Mouse (Mus musculus): ENCODE results near the gene Ctsd. TPM values are rescaled to one million over a fixed set of nuclear protein-coding genes. Genes with fewer than 3 reads are reported as not detected.

Gene Ctsd
- polyA plus RNA-seq, 1 experiment = 384 TPM

- H3K36me3 ChIP-seq (ENCODE audit: control insufficient read depth, insufficient read depth) = peaks cover 42% of the 10 kb centered on the region
- peaks cover 31% of the 10 kb centered on the region for H3K79me2 ChIP-seq (ENCODE audit: control insufficient read depth, insufficient read depth)
- no peaks in the 10 kb centered on the region for H3K27me3 ChIP-seq (ENCODE audit: control insufficient read depth, insufficient read depth, insufficient read length)
- H3K4me3 ChIP-seq (ENCODE audit: insufficient read depth, poor library complexity, severe bottlenecking) = peak overlapping the region; percentile 65
- TF ChIP-seq CEBPB (IDR thresholded peaks at IDR 0.05; ENCODE audit: low read depth) (no peak), CTCF (IDR thresholded peaks at IDR 0.05; ENCODE audit: control insufficient read depth, insufficient read depth, insufficient read length) (no peak)
- peaks cover 18% of the 10 kb centered on the region for H3K79me3 ChIP-seq (ENCODE audit: low read depth)
- no peak overlapping the region for H3ac ChIP-seq (ENCODE audit: control insufficient read depth, insufficient read length, low read depth)
Measured at GRCm38 (mm10) chr7:142385742-142386403, 2.0 kb downstream of the Ctsd start.

DNA sequence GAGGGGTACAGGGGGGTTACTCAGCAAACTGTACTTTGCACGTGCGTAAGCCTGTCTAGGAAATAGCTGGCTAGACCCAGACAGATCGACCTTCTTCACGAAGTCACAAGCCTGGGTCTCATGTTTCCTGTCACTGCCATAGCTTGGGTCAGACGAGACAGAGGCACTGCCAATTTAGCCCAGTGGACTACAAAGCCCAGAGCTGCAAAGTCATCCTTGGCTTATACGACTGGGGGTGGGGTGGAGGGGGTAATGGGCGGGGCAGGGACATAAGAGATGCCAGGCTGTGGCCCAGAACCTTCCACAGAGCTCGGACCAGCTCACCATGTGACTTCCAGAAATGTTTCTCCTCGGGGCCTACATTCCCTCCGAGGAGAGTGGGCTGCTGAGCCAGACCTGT, 3.5 kb downstream of the Ctsd start:
- H3K36me3 ChIP-seq (ENCODE audit: control insufficient read depth, insufficient read depth) = peaks cover 53% of the 10 kb centered on the region
- H3K27me3 ChIP-seq (ENCODE audit: control insufficient read depth, insufficient read depth, insufficient read length) = no peaks in the 10 kb centered on the region
- H3K4me3 ChIP-seq (ENCODE audit: insufficient read depth, poor library complexity, severe bottlenecking) = no peak overlapping the region
- peaks cover 31% of the 10 kb centered on the region for H3K79me2 ChIP-seq (ENCODE audit: control insufficient read depth, insufficient read depth)
- H3ac ChIP-seq (ENCODE audit: control insufficient read depth, insufficient read length, low read depth) = no peak overlapping the region
- no peak for TF ChIP-seq CEBPB (IDR thresholded peaks at IDR 0.05; ENCODE audit: low read depth)
- peaks cover 18% of the 10 kb centered on the region for H3K79me3 ChIP-seq (ENCODE audit: low read depth)

GRCm38 (mm10) chr7:142382567-142382966, 5.3 kb downstream of the Ctsd start, which contains the start of gene Gm49369:
Gene Gm49369, minus strand, starts transcription at chr7:142382667.
- peaks cover 69% of the 10 kb centered on the region for H3K36me3 ChIP-seq (ENCODE audit: control insufficient read depth, insufficient read depth)
- H3K79me3 ChIP-seq (ENCODE audit: low read depth) = peaks cover 18% of the 10 kb centered on the region
- H3K79me2 ChIP-seq (ENCODE audit: control insufficient read depth, insufficient read depth) = peaks cover 31% of the 10 kb centered on the region
- no peak within 1 kb of the TSS for H3K4me3 ChIP-seq (ENCODE audit: insufficient read depth, poor library complexity, severe bottlenecking)
- TF ChIP-seq MYOD1 (IDR thresholded peaks at IDR 0.05; ENCODE audit: control insufficient read depth, insufficient read length, low read depth) (no peak), MAX (IDR thresholded peaks at IDR 0.05) (no peak)
- no peaks in the 10 kb centered on the region for H3K27me3 ChIP-seq (ENCODE audit: control insufficient read depth, insufficient read depth, insufficient read length)
- no peak within 1 kb of the TSS for H3ac ChIP-seq (ENCODE audit: control insufficient read depth, insufficient read length, low read depth)

GRCm38 (mm10) chr7:142381175-142381574, 6.7 kb downstream of the Ctsd start:
- peaks cover 75% of the 10 kb centered on the region for H3K36me3 ChIP-seq (ENCODE audit: control insufficient read depth, insufficient read depth)
- no peak overlapping the region for H3K4me3 ChIP-seq (ENCODE audit: insufficient read depth, poor library complexity, severe bottlenecking)
- no peaks in the 10 kb centered on the region for H3K27me3 ChIP-seq (ENCODE audit: control insufficient read depth, insufficient read depth, insufficient read length)
- TF ChIP-seq CTCF (IDR thresholded peaks at IDR 0.05; ENCODE audit: control insufficient read depth, insufficient read depth, insufficient read length) = no peak
- no peak for TF ChIP-seq CEBPB (IDR thresholded peaks at IDR 0.05; ENCODE audit: low read depth)
- TF ChIP-seq MYOG (IDR thresholded peaks at IDR 0.05; ENCODE audit: control insufficient read depth, extremely low read depth, insufficient read length) = no peak
- no peak for TF ChIP-seq MYOD1 (IDR thresholded peaks at IDR 0.05; ENCODE audit: control insufficient read depth, insufficient read length, low read depth)
- TF ChIP-seq MAX (IDR thresholded peaks at IDR 0.05) = no peak
- TF ChIP-seq USF1 (IDR thresholded peaks at IDR 0.05; ENCODE audit: low read depth) = no peak
- TF ChIP-seq FOSL1 (IDR thresholded peaks at IDR 0.05; ENCODE audit: insufficient read depth, low read length, poor library complexity, severe bottlenecking) = no peak
- no peak overlapping the region for H3ac ChIP-seq (ENCODE audit: control insufficient read depth, insufficient read length, low read depth)
- peaks cover 7% of the 10 kb centered on the region for H3K79me3 ChIP-seq (ENCODE audit: low read depth)
- H3K79me2 ChIP-seq (ENCODE audit: control insufficient read depth, insufficient read depth) = peaks cover 18% of the 10 kb centered on the region

DNA sequence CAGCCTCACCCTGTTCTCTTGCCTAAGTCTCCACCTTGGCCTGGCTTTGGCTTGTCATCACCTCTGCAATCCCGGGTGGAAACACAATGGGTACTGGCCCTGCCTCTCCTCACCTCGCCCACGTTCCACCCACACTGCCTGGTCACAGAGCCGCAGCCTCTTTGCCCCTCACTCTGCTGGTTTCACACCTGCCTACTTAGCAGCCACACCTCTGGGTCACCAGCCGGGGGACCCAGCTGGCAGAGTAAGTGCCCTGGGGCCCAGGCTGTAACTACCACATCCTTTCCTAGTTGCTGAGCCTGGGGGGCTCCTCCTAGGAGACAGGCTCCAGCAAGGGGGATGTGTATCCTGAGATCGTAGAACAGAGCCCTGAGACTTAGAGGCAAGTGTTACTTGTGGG, 8.7 kb downstream of the Ctsd start:
- Histone ChIP-seq H3K4me3 (ENCODE audit: insufficient read depth, poor library complexity, severe bottlenecking) (no peak overlapping the region), H3K27me3 (ENCODE audit: control insufficient read depth, insufficient read depth, insufficient read length) (no peaks in the 10 kb centered on the region), H3K79me2 (ENCODE audit: control insufficient read depth, insufficient read depth) (no peaks in the 10 kb centered on the region), H3K36me3 (ENCODE audit: control insufficient read depth, insufficient read depth) (peaks cover 68% of the 10 kb centered on the region), H3ac (ENCODE audit: control insufficient read depth, insufficient read length, low read depth) (no peak overlapping the region), H3K79me3 (ENCODE audit: low read depth) (no peaks in the 10 kb centered on the region)
- TF ChIP-seq USF1 (IDR thresholded peaks at IDR 0.05; ENCODE audit: low read depth) (no peak), MYOG (IDR thresholded peaks at IDR 0.05; ENCODE audit: control insufficient read depth, extremely low read depth, insufficient read length) (no peak), MYOD1 (IDR thresholded peaks at IDR 0.05; ENCODE audit: control insufficient read depth, insufficient read length, low read depth) (no peak), FOSL1 (IDR thresholded peaks at IDR 0.05; ENCODE audit: insufficient read depth, low read length, poor library complexity, severe bottlenecking) (no peak), MAX (IDR thresholded peaks at IDR 0.05) (no peak), CTCF (IDR thresholded peaks at IDR 0.05; ENCODE audit: control insufficient read depth, insufficient read depth, insufficient read length) (no peak), CEBPB (IDR thresholded peaks at IDR 0.05; ENCODE audit: low read depth) (no peak)

DNA sequence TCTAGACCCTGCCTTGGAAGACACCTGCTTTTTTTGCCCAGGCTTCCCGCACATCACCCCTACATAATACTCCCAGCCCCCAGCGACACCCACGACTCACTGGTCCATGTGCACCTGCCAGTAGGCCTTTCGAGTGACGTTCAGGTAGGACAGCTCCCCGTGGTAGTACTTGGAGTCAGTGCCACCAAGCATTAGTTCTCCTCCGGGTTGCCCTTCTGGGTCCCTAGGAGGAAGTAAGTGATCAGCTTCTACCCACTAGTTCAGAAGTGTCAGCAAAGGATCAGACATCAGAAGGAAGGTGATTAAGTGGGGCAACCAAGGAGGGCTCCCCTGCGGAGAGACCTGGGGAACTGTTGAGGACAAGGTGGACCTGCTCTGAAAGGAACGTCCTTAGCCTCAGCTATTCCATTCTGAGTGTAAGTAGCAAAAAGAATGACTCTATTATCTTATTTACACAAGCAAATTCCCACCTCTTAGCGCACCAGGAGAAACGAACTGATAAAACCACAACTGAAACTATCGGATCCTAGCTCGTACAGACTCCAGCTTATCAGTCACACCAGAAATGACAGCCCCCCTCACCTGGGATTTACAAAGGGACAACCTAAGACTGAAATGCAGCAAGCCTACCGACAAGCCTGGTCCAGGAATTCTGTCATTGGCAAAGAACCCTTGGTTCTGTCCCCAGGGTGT, 10.5 kb downstream of the Ctsd start:
- Histone ChIP-seq H3K79me2 (ENCODE audit: control insufficient read depth, insufficient read depth) (no peaks in the 10 kb centered on the region), H3ac (ENCODE audit: control insufficient read depth, insufficient read length, low read depth) (no peak overlapping the region), H3K79me3 (ENCODE audit: low read depth) (no peaks in the 10 kb centered on the region), H3K4me3 (ENCODE audit: insufficient read depth, poor library complexity, severe bottlenecking) (no peak overlapping the region), H3K27me3 (ENCODE audit: control insufficient read depth, insufficient read depth, insufficient read length) (no peaks in the 10 kb centered on the region), H3K36me3 (ENCODE audit: control insufficient read depth, insufficient read depth) (peaks cover 52% of the 10 kb centered on the region)
- TF ChIP-seq FOSL1 (IDR thresholded peaks at IDR 0.05; ENCODE audit: insufficient read depth, low read length, poor library complexity, severe bottlenecking) (no peak), MYOD1 (IDR thresholded peaks at IDR 0.05; ENCODE audit: control insufficient read depth, insufficient read length, low read depth) (no peak), MAX (IDR thresholded peaks at IDR 0.05) (no peak), USF1 (IDR thresholded peaks at IDR 0.05; ENCODE audit: low read depth) (no peak), MYOG (IDR thresholded peaks at IDR 0.05; ENCODE audit: control insufficient read depth, extremely low read depth, insufficient read length) (no peak), CEBPB (IDR thresholded peaks at IDR 0.05; ENCODE audit: low read depth) (no peak), CTCF (IDR thresholded peaks at IDR 0.05; ENCODE audit: control insufficient read depth, insufficient read depth, insufficient read length) (no peak)
